Mouse (Mus musculus) heart, adult 2 months (tissue): ENCODE data around the gene Ddx41. TPM values are rescaled to one million over a fixed set of nuclear protein-coding genes. Genes with fewer than 3 reads are reported as not detected.
A peak's percentile ranks its signal among the peaks of the same experiment; 100 is the strongest.
"Not testable (repeated sequence)": the region's sequence is repeated elsewhere in the genome, so short reads cannot be mapped to it uniquely, and the experiment has no call there.

Experiments
- DNase-seq, 2 experiments: peaks; one replicate each; pipeline ENCODE4 v3.0.0; 2021
- H3K27ac ChIP-seq: fragments of 200-600 bp; 2 replicates; pipeline ENCODE4 v1.8.1; 2022
- H3K27me3 ChIP-seq: fragments of 200-500 bp; 2 replicates; pipeline ENCODE4 v1.6.1; 2012; ENCODE audit warnings: mild to moderate bottlenecking, low read length, inconsistent platforms, mixed read lengths; ENCODE audit not compliant: control insufficient read depth, insufficient read depth
- H3K36me3 ChIP-seq: fragments of 200-500 bp; 2 replicates; pipeline ENCODE4 v1.6.1; 2012; ENCODE audit warnings: low read length, inconsistent platforms; ENCODE audit not compliant: control insufficient read depth, insufficient read depth
- H3K4me1 ChIP-seq: fragments of 200-500 bp; 2 replicates; pipeline ENCODE4 v1.6.1; 2011; ENCODE audit warnings: low read length; ENCODE audit not compliant: control insufficient read depth, insufficient read depth
- H3K4me3 ChIP-seq: fragments of 200-600 bp; 2 replicates; pipeline ENCODE4 v1.8.1; 2022
- H3K79me2 ChIP-seq: fragments of 200-500 bp; replicated peaks from 2 replicates; pipeline ENCODE4 v1.6.1; 2012; ENCODE audit warnings: mild to moderate bottlenecking, inconsistent platforms, low read length, moderate library complexity, mixed read lengths; ENCODE audit not compliant: control insufficient read depth, insufficient read depth
- H3K9ac ChIP-seq: fragments of 200-500 bp; 2 replicates; pipeline ENCODE4 v1.6.1; 2012; ENCODE audit warnings: low read depth, mild to moderate bottlenecking, control low read depth, inconsistent platforms, low read length, mixed read lengths
- CTCF ChIP-seq: fragments of 200-600 bp; IDR thresholded peaks from 2 replicates; pipeline ENCODE4 v1.8.1; 2022; ENCODE audit warnings: antibody characterized with exemption, mild to moderate bottlenecking, moderate library complexity
- EP300 ChIP-seq: fragments of 200-500 bp; IDR thresholded peaks from 2 replicates; pipeline ENCODE4 v1.6.1; 2011; ENCODE audit warnings: low read depth, low read length, control low read depth; ENCODE audit not compliant: insufficient read depth
- POLR2A ChIP-seq: fragments of 200-500 bp; IDR thresholded peaks from 2 replicates; pipeline ENCODE4 v1.6.1; 2011; ENCODE audit warnings: mild to moderate bottlenecking, low read depth, low read length, control low read depth; ENCODE audit not compliant: insufficient read depth
- WGBS: fragments of 180-500 bp; shearing (Covaris S2); methylation state at CpG from one replicate; pipeline ENCODE4 v1.1.7; 2018; 5-methylcytosine and 5-hydroxymethylcytosine counted together
- intact Hi-C: fragments of 180-260 bp; cut with DNase I; formaldehyde crosslinking; loops from one replicate; pipeline ENCODE4 v1.15.1; 2025
- polyA plus RNA-seq: library from polyadenylated mRNA; depleted of rRNA; stranded (reverse); fragments of >200 nt; gene quantifications from 2 replicates; pipeline ENCODE4 v1.2.3, GENCODE M21; 2012
- total RNA-seq, 2 experiments: library from RNA; stranded (reverse); gene quantifications; 2 replicates each; pipeline ENCODE4 v1.2.3; 2021

The Ddx41 gene
- total and polyA plus RNA-seq, 3 experiments, result 13.0 to 21.1 (median 13.9) TPM

- Histone ChIP-seq H3K9ac (no peak overlapping the region), H3K79me2 (peaks cover 2% of the 10 kb centered on the region; the same call in 1 of the 2 replicates), H3K27me3 (no peaks in the 10 kb centered on the region), H3K4me3 (no peak overlapping the region), H3K27ac (no peak overlapping the region), H3K36me3 (no peaks in the 10 kb centered on the region), H3K4me1 (peaks cover 3% of the 10 kb centered on the region)
- WGBS, result 93% methylated on average over 2 of the region's 2 CpGs
- intact Hi-C loops, result loop anchor here (1.0 to 2.0 kb wide), 4 partner anchors 20 to 63 kb away; partner anchors contain the start of genes Caml, Ddx41 and Ddx46
- TF ChIP-seq CTCF, result no peak
- no peak for TF ChIP-seq POLR2A
- DNase-seq, result no peak
These were observed 35.5 kb upstream of the Ddx41 start for GRCm38 (mm10) chr13:55571977-55572376.

- DNase-seq, result peak; percentile 95 to 98
- intact Hi-C loops, result loop anchor here (1.0 to 2.0 kb wide), 4 partner anchors 21 to 64 kb away; partner anchors contain the start of genes Caml, Ddx41 and Ddx46
- Histone ChIP-seq H3K79me2 (peaks cover 6% of the 10 kb centered on the region), H3K4me1 (peaks cover 5% of the 10 kb centered on the region), H3K27ac (peak within 1 kb of the TSS; percentile 85), H3K9ac (peak within 1 kb of the TSS; percentile 91), H3K36me3 (no peaks in the 10 kb centered on the region), H3K4me3 (peak within 1 kb of the TSS; percentile 67), H3K27me3 (no peaks in the 10 kb centered on the region)
- 2% methylated on average over 29 of the region's 47 CpGs for WGBS
- TF ChIP-seq CTCF (no peak), POLR2A (peak; percentile 76)
These were observed 34.7 kb upstream of the Ddx41 start, which contains the start of gene Fam193b for GRCm38 (mm10) chr13:55571027-55571751. Gene Fam193b (minus strand): TSS chr13:55571120.

GRCm38 (mm10) chr13:55570286-55570973 is 34.0 kb upstream of the Ddx41 start:
- H3K4me3 ChIP-seq, result peak overlapping the region; percentile 67
- DNase-seq, result peak in 1 of 2 experiments; percentile 66
- no peaks in the 10 kb centered on the region for H3K36me3 ChIP-seq
- no peaks in the 10 kb centered on the region for H3K27me3 ChIP-seq
- peak overlapping the region; percentile 85 for H3K27ac ChIP-seq
- peak overlapping the region; percentile 91 for H3K9ac ChIP-seq
- no peak for TF ChIP-seq CTCF
- no peak for TF ChIP-seq POLR2A
- no peak for TF ChIP-seq EP300
- peaks cover 5% of the 10 kb centered on the region for H3K4me1 ChIP-seq
- intact Hi-C loops, result loop anchor here (2.0 kb wide), 3 partner anchors 34 to 64 kb away; partner anchors contain the start of genes Caml, Ddx41 and Ddx46
- WGBS, result 6% methylated on average over 47 of the region's 47 CpGs
- H3K79me2 ChIP-seq, result peaks cover 8% of the 10 kb centered on the region

GRCm38 (mm10) chr13:55569726-55570285 is 33.3 kb upstream of the Ddx41 start:
- Histone ChIP-seq H3K4me3 (peak overlapping the region; percentile 67), H3K27me3 (no peaks in the 10 kb centered on the region), H3K36me3 (no peaks in the 10 kb centered on the region), H3K9ac (peak overlapping the region; percentile 91), H3K27ac (peak overlapping the region; percentile 20; the same call in 1 of the 2 replicates), H3K79me2 (peaks cover 8% of the 10 kb centered on the region), H3K4me1 (peaks cover 5% of the 10 kb centered on the region)
- WGBS, result 15% methylated on average over 16 of the region's 16 CpGs
- peak; percentile 27 to 45 for DNase-seq
- TF ChIP-seq POLR2A, result no peak
- no peak for TF ChIP-seq CTCF
- TF ChIP-seq EP300, result no peak
- intact Hi-C loops, result loop anchor here (2.0 kb wide), 3 partner anchors 33 to 65 kb away; partner anchors contain the start of genes Caml, Ddx41 and Ddx46

- H3K4me3 ChIP-seq, H3K36me3 ChIP-seq, H3K27me3 ChIP-seq, H3K27ac ChIP-seq, H3K79me2 ChIP-seq, H3K4me1 ChIP-seq, intact Hi-C loops, DNase-seq, H3K9ac ChIP-seq: not testable (repeated sequence)
- WGBS, result 90% methylated on average over 4 of the region's 4 CpGs
These were observed 32.1 kb upstream of the Ddx41 start for GRCm38 (mm10) chr13:55568524-55568923.
